Mouse (Mus musculus): ENCODE results near the gene Dtl.

GRCm38 (mm10) chr1:191612877-191613276, 37.5 kb upstream of the Dtl start:
- no peak for TF ChIP-seq POLR2A (IDR thresholded peaks at IDR 0.05; ENCODE audit: control insufficient read depth, low read depth, low read length)
- TF ChIP-seq CTCF (IDR thresholded peaks at IDR 0.05; ENCODE audit: control insufficient read depth, insufficient read depth, insufficient replicate concordance, low read depth, low read length), result no peak

All from testis, adult 2 months (tissue).